Mouse (Mus musculus) heart, postnatal 36 days (tissue): ENCODE measurements around the gene Ddb1. TPM values are rescaled to one million over a fixed set of nuclear protein-coding genes. Genes with fewer than 3 reads are reported as not detected.
A peak's percentile ranks its signal among the peaks of the same experiment; 100 is the strongest.

ENCODE experiments used
- DNase-seq, 2 experiments: peaks; one replicate each; pipeline ENCODE4 v3.0.0; 2021 to 2022
- intact Hi-C: fragments of 180-260 bp; cut with DNase I; formaldehyde crosslinking; loops from one replicate; pipeline ENCODE4 v1.15.1; 2025
- total RNA-seq, 2 experiments: library from RNA; stranded (reverse); gene quantifications; 2 replicates each; pipeline ENCODE4 v1.2.3; 2021

Ddb1 gene
- total RNA-seq, 2 experiments from 2014 or later: 161 to 172 TPM

- intact Hi-C loops: no loop called here
- no peak for DNase-seq
Measured at GRCm38 (mm10) chr19:10589127-10589857, 15.8 kb upstream of the Ddb1 start.

DNA sequence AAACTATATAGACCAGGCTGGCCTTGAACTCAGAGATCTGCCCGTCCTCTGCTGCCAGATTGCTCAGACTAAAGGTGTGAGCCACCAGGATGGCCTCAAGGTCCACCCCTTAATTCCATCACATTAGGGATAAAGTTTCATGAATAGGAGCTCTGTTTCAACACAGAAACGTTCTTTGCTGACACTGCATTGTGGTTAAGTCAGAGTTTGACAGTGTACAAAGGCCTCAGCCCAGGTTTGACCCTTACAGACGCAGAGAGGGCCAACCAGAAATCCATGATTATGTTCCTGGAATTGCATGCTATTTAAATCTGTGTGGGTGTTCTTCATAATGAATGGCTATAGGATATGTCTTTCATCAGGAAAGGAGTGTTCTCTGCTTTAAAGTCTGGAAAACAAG is 14.8 kb upstream of the Ddb1 start:
- no peak for DNase-seq

GRCm38 (mm10) chr19:10591659-10592377 is 13.3 kb upstream of the Ddb1 start:
- DNase-seq: no peak

More for the DNA sequence above, 14.8 kb upstream of the Ddb1 start:
- intact Hi-C loops: no loop called here

DNA sequence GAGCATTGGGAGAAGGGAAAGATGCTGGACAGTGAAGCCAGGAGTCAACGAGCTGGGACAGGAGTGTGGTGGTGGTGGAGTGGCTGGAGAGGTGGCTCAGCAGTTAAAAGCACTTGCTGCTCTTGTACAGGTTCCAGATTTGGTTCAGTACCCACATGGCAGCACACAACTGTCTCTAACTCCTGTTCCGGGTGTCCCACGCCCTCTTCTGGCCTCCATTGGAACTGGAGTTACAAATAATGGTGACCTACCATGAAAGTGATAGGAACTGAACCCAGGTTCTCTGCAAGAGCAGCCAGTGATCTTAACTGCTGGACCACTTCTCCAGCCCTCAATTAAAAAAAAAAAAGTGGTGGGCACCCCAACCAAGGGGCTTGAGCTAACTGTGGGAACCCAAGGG is 6.9 kb upstream of the Ddb1 start:
- no peak for DNase-seq
- intact Hi-C loops: no loop called here

More at GRCm38 (mm10) chr19:10591659-10592377, 13.3 kb upstream of the Ddb1 start:
- intact Hi-C loops: no loop called here

GRCm38 (mm10) chr19:10599648-10600047 is 5.5 kb upstream of the Ddb1 start:
- no peak for DNase-seq
- intact Hi-C loops: no loop called here

- intact Hi-C loops: loop anchor here (1.0 kb wide), 1 partner anchor 25 kb away; the partner anchor contains the start of genes Cyb561a3 and Tmem138
Measured at GRCm38 (mm10) chr19:10602247-10602769, 2.8 kb upstream of the Ddb1 start.

GRCm38 (mm10) chr19:10602787-10603186 is 2.3 kb upstream of the Ddb1 start:
- intact Hi-C loops: loop anchor here (1.0 kb wide), 1 partner anchor 25 kb away; the partner anchor contains the start of genes Cyb561a3 and Tmem138
- peak; percentile 89 to 91 for DNase-seq

More at GRCm38 (mm10) chr19:10602247-10602769, 2.8 kb upstream of the Ddb1 start:
- DNase-seq: no peak

DNA sequence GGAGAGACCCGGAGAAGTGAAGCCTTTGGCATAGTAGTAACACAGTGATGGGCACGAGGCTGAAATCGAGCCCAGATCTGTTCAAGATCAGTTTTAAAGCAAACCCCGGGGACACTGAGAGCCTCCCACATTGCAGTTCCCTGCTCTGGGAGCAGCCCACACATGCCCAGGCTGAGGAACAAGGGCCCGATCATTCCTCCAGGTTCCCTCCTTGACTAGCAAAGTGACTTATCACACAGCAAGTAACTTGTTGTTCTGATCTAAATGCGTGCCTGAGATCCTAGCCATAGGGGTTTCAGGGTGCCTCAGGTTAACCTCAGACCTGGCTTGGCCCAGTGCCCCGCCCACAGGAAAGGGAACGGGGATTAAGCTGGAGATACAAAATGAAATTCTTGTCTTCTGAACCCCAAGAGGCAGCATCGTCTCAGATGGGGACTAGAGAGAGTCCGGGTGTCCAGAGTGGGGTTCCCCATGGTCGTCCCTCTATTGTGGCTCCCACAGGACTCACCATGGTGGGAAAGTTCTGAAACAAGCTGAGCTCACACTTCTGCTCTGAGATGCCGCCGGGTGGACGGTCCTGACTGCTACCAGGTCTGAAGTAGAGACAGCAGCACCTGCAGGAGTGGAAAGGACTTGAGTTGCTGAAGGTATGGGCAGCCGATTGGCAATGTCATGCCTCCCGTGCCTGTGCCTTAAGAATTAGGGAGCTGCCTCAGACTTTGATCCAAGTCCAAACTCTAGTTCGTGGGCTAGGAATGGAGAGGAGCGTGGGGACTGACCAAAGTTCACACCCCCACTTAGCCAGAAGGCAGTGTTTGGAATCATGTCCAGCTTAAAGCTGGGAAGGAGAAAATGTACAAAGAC is 1.2 kb upstream of the Ddb1 start:
- intact Hi-C loops: no loop called here
- no peak for DNase-seq

DNA sequence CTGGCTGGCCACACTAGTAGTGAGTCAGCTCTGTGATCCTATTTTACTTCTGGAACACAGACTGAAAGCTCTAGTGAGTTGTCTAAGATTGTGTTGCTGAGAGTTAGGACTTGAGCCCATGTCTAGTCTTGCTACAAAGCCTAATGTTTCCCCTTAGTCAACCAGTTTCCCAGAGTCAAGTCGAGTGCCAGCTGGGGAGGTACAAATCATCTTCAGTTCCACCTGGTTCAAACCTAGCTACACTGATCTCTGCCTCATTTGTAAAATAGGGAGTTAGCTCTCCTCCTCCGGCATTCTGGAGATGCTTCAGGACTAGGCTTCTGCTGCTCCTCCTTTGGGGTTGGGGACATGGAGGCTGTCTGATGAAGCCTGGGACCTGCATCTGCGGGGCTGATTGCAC is 593 bp upstream of the Ddb1 start:
- DNase-seq: no peak
- intact Hi-C loops: no loop called here

- intact Hi-C loops: loop anchor here (1.0 kb wide), 1 partner anchor 50 kb away; the partner anchor contains the start of gene Tmem216
- DNase-seq: no peak
Measured at GRCm38 (mm10) chr19:10605901-10606622, 935 bp downstream of the Ddb1 start.

- intact Hi-C loops: no loop called here
- no peak for DNase-seq
Measured at GRCm38 (mm10) chr19:10608573-10609240, 3.6 kb downstream of the Ddb1 start.

DNA sequence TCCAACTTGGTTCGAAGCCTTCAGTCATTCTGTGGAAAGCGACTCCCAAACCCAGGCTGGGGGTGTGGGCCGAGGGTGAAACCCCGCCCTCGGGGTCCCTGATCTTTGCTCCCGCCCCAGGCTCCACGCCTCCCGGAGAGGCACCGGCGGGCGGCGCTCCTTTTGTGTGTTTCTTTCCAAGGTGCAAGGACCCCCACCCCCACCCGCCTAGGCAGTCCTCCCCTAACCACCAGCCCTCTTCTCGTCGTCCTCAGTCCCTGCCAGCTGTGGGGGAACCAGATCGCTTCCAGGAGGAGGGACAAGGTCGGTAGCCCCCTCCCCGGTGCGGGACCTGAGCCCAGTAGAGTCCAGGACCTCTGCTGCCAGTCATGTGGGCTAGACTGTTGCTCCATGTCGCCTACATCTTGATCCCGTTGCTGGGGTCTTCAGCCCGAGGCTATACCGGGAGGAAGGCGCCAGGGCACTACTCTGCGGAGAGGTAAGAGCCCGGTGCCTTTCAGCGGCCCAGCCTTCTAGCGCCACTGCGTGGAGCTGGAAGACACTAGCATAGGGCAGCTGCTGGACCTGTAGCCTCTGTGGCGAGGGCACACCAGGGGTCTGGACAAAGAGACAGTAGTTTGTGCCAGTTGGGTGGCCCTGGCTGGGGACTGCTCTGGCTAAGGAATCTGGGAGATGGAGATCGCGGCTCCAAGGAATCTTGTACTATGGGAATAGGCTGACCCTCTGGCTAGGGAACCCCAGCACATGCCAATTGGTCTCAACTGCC is 29.2 kb downstream of the Ddb1 start, which contains the start of gene Vwce:
Vwce (plus strand) TSS at position 108 of the 766 bp plus-strand sequence.
- intact Hi-C loops: no loop called here
- peak; percentile 32 to 36 for DNase-seq

GRCm38 (mm10) chr19:10634872-10635318 is 29.8 kb downstream of the Ddb1 start:
- intact Hi-C loops: no loop called here
- peak in 1 of 2 experiments; percentile 30 for DNase-seq

DNA sequence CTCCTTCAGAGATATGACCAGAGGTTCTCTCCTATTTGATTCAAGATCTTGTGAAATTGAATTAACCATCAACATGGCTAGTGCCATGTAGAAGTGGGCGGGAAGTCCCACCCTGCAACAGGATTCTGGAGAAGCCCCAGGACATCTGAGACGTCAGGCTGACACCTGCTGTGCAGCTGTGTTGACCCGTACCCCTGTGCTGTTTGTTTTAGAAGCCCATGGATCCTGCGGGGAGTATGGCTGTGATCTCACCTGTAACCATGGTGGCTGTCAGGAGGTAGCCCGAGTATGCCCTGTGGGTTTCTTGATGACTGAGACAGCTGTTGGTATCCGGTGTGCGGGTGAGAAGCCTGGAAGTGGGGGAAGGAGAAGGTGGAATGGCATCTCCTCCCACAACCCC is 32.7 kb downstream of the Ddb1 start:
- intact Hi-C loops: no loop called here
- no peak for DNase-seq

DNA sequence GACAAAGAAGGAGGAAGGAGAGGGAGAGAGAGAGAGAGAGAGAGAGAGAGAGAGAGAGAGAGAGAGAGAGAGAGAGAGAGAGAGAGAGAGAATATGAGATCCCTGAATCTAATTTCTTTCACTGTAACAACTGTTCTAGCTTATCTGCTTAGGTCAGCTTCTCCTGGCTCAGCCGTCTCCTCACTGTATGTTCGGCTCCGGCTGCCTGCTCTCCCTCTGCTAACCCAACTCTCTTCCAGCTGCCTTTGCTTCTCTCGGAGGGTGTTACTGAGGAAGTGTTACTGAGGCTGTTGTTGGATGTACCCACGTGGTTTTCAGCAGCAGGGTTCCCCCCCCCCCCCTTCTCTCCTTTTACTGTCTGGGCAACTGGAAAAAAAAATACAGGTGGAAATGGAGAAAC is 35.0 kb downstream of the Ddb1 start:
- intact Hi-C loops: no loop called here
- no peak for DNase-seq

- no peak for DNase-seq
- intact Hi-C loops: no loop called here
Measured at GRCm38 (mm10) chr19:10640589-10641378, 35.7 kb downstream of the Ddb1 start.

GRCm38 (mm10) chr19:10645616-10646015 is 40.5 kb downstream of the Ddb1 start:
- intact Hi-C loops: no loop called here
- DNase-seq: peak in 1 of 2 experiments; percentile 8

GRCm38 (mm10) chr19:10648156-10648555 is 43.0 kb downstream of the Ddb1 start:
- intact Hi-C loops: no loop called here
- DNase-seq: no peak
